Mouse (Mus musculus) lung, adult 18-20 months (tissue): ENCODE data around the gene Vasp.

ENCODE experiments used
- DNase-seq, 2 experiments: peaks; one replicate each; pipeline ENCODE4 v3.0.0; 2022; ENCODE audit warnings: mixed read lengths in 2 of 2

Vasp gene

GRCm38 (mm10) chr7:19208201-19208910, 63.3 kb downstream of the Vasp start:
- no peak for DNase-seq
